Mouse (Mus musculus): Measurements from ENCODE around the gene Zfp850.
A peak's percentile ranks its signal among the peaks of the same experiment; 100 is the strongest.
"Not testable (repeated sequence)": the region's sequence is repeated elsewhere in the genome, so short reads cannot be mapped to it uniquely, and the experiment has no call there.

The Zfp850 gene

DNA sequence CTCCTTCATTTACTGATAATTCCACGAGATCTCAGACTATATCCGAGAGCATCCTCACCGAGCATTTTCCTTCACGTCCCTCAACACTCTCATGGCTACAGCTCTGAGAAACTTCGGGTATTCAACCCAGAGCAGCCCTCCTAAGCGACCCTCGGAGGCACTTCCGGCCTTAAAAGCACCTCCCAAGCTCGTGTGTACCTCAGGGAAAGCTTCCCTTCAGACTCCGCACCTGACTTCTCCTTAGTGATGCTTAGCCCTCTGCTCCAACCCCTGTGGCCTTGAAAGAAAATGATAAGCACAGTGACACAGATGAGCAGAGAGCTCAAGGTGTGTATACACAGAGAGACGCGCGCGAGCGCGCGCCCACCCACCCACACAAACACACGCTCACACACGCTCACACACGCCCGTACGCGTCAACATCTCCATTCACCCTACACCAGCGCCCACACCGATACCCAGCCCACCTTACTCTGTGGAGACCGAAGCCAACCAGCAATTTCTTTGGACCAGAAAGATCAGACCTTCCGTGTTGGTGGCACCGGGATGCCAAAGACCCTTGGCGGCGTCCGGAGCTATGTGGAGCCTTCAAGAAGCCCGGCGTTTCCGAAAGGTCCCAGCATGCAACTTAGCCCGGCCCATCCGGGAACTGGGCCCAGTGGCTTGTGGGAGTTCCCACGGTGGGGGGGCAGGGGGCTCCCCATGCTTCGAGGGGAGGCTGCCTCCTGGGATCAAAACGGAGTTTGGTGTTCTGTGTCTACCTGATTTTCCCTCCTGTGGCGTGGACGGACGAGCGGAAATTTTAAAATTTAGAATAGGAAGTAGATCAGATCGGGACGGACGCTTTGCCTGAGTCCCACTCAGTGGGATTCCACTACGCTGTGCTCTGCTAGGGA lies at the start of gene Zfp850:
Gene Zfp850 (minus strand): TSS at position 567 of the 896 bp plus-strand sequence.
- DNase-seq (ENCODE audit: low spot score in 2 of 2), result peak; percentile 63 to 76

GRCm38 (mm10) chr7:28059972-28060371 lies 46.1 kb upstream of the Zfp850 start:
- no peak for DNase-seq (ENCODE audit: low spot score in 2 of 2)

- no peak for DNase-seq (ENCODE audit: low spot score in 2 of 2)
These were observed 39.4 kb upstream of the Zfp850 start for GRCm38 (mm10) chr7:28053046-28053930.

- no peak for DNase-seq (ENCODE audit: low spot score in 2 of 2)
These were observed 36.7 kb upstream of the Zfp850 start for GRCm38 (mm10) chr7:28050584-28050983.

- peak; percentile 97 for DNase-seq (ENCODE audit: low spot score in 2 of 2)
These were observed 35.8 kb upstream of the Zfp850 start, which contains the start of gene Psmc4 for GRCm38 (mm10) chr7:28049476-28050409. Psmc4 (minus strand) TSS chr7:28050101.

- no peak for DNase-seq (ENCODE audit: low spot score in 2 of 2)
These were observed 30.6 kb upstream of the Zfp850 start for GRCm38 (mm10) chr7:28044524-28044923.

DNA sequence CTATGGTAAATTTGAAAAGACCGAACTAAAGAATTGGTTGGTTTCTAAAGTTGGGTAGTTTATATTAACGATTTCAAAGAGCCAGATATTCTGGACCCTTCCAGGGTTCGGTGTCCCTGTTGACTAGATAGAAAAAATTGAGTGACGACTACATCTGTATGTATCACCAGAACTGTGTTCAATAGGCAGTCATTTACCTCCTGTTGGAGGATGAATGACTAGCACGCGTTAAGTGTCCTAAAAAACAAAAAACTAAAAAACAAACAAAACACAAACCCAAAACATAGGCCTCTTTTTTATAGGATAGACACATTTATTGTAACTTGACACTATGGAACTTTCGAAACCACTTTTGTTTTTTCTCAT lies 513 bp upstream of the Zfp850 start:
- no peak for DNase-seq (ENCODE audit: low spot score in 2 of 2)

GRCm38 (mm10) chr7:28010271-28010670 lies 3.6 kb downstream of the Zfp850 start:
- DNase-seq (ENCODE audit: low spot score in 2 of 2), result no peak

GRCm38 (mm10) chr7:27982197-27982596 lies 31.7 kb downstream of the Zfp850 start:
- no peak for DNase-seq (ENCODE audit: low spot score in 2 of 2)

DNA sequence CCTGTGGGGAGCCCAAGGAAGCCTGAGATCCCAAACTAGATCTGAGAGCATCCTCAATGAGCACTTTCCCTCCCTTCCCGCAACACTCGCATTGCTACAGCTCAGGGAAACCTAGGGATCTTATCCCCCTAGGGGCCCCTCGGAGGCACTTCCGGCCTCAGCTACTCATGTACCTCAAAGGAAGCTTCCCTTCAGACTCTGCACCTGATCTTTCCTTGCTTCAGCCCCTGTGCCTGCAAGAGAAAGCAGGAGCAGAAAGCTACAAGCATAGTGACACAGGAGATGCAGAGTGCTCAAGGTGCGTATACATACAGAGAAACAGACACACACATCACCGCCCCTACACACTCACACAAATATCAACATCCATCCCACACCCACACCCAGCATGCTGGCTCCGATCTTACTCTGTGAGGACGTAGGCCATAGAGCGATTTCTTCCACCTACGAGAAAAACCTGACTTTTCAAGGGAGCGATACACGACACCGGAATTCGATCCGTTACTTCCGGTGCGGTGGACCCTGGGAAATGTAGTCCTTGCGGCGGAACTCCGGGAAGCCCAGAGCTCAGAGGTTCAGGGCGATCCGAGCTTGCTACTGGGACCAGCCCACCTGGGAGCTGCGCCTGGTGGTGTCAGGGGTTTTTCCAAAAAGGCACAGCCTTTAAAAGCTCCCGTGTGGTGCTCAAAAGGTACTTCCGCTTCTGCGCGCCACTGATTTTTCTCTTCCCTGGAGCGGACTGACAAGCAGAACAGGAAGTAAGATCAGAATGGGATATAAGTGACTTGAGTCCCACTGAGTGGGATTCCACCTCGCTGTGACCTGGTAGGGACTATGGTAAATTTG lies 35.0 kb downstream of the Zfp850 start, which contains the start of gene Zfp780b:
Gene Zfp780b (minus strand): TSS at position 489 of the 846 bp plus-strand sequence.
- DNase-seq (ENCODE audit: low spot score in 2 of 2), result peak; percentile 43 to 57

DNA sequence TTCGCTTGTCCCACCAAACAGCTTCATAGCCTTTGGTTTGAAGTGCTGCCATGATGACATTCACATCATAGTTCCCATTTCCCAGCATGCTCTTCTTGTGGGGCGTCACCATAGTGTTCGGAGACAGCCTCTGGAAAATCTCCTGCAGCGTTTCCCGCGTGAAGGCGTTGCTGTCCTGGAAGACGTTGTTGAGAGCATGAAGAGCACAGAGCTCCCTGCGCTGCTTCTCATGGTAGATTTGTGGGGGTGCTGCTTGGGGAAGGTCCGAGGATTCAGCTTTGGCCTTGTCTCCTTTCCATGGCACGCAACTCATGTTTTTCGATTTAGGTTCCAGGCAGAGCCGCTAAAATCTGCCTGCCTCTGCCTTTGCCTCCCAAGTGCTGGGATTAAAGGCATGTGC lies 64.5 kb downstream of the Zfp850 start:
- DNase-seq (ENCODE audit: low spot score in 2 of 2), result not testable (repeated sequence)

DNA sequence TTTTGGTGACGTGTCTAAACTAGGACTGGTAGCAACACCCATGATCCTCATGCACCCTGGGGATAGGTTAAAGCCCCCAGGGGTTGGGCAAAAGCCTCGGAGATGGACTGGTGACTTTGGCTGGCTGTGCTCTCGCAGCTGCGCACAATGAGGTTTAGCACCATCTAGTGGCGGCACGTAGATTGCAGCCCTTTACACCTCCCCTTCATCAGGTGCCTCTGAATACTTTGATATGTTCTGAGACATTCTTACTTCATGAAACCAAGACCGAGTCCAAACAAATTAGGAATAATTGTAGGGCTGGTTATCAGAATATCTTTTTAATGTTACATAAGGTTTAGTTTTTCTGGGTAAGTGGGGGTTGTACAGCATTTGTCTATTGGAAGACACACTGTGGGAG lies 72.0 kb downstream of the Zfp850 start:
- not testable (repeated sequence) for DNase-seq (ENCODE audit: low spot score in 2 of 2)
